Mouse (Mus musculus) stomach, postnatal 0 days (tissue): Measurements from ENCODE around the gene Ubald1. TPM values are rescaled to one million over a fixed set of nuclear protein-coding genes. Genes with fewer than 3 reads are reported as not detected.

Source experiments
- ATAC-seq: fragments of 200-750 bp; cut with Nextera tagmentation; 2 replicates; pipeline ENCODE4 v1.8.0; 2017; ENCODE audit not compliant: low FRiP score, low TSS enrichment
- DNase-seq: peaks from one replicate; pipeline ENCODE4 v3.0.0-alpha.2; 2016; ENCODE audit warnings: low spot score
- H3K27ac ChIP-seq: fragments of 300-500 bp; sonication (generic); replicated peaks from 2 replicates; pipeline ENCODE4 v1.5.1; 2014; ENCODE audit warnings: mild to moderate bottlenecking, control low read depth
- H3K27me3 ChIP-seq: fragments of 300-500 bp; sonication (generic); 2 replicates; pipeline ENCODE4 v1.6.1; 2014; ENCODE audit warnings: low read length; ENCODE audit not compliant: control insufficient read depth, insufficient read depth
- H3K36me3 ChIP-seq: fragments of 300-500 bp; sonication (generic); 2 replicates; pipeline ENCODE4 v1.6.1; 2014; ENCODE audit warnings: low read length, mixed read lengths; ENCODE audit not compliant: control insufficient read depth, insufficient read depth
- H3K4me1 ChIP-seq: fragments of 300-500 bp; sonication (generic); replicated peaks from 2 replicates; pipeline ENCODE4 v1.6.1; 2014; ENCODE audit warnings: antibody characterized with exemption; ENCODE audit not compliant: control insufficient read depth, insufficient read depth
- H3K4me2 ChIP-seq: fragments of 300-500 bp; sonication (generic); replicated peaks from 2 replicates; pipeline ENCODE4 v1.6.1; 2014; ENCODE audit warnings: low read depth, mild to moderate bottlenecking, control low read depth, moderate library complexity
- H3K4me3 ChIP-seq: fragments of 300-500 bp; sonication (generic); 2 replicates; pipeline ENCODE4 v1.5.1; 2014; ENCODE audit warnings: low read depth, low read length, control low read depth
- H3K9ac ChIP-seq: fragments of 300-500 bp; sonication (generic); 2 replicates; pipeline ENCODE4 v1.6.1; 2014; ENCODE audit warnings: mild to moderate bottlenecking, low read length, control low read depth, mixed read lengths
- H3K9me3 ChIP-seq: fragments of 300-500 bp; sonication (generic); 2 replicates; pipeline ENCODE4 v1.6.1; 2016; ENCODE audit warnings: low read length; ENCODE audit not compliant: control insufficient read depth
- CTCF ChIP-seq: IDR thresholded peaks from 2 replicates; pipeline ENCODE4 v1.5.1; 2016; ENCODE audit warnings: antibody characterized with exemption, low read depth, mild to moderate bottlenecking, moderate library complexity
- EP300 ChIP-seq: optimal IDR thresholded peaks from 2 replicates; pipeline ENCODE3; 2016; ENCODE audit warnings: antibody characterized with exemption
- WGBS: fragments of 180-500 bp; shearing (Covaris S2); extraction: QIAGEN DNeasy Blood & Tissue Kit; methylation state at CpG from one replicate; pipeline ENCODE4 v1.1.7; 2014; 5-methylcytosine and 5-hydroxymethylcytosine counted together
- polyA plus RNA-seq: library from polyadenylated mRNA; unstranded; fragments of >200 nt; fragmentation: Nextera tagmentation; extraction: Ambion mirVana; gene quantifications from 2 replicates; pipeline ENCODE4 v1.2.1, GENCODE M21; 2015

Ubald1 gene
- polyA plus RNA-seq, 1 experiment from 2014 or later, result 32.1 TPM

DNA sequence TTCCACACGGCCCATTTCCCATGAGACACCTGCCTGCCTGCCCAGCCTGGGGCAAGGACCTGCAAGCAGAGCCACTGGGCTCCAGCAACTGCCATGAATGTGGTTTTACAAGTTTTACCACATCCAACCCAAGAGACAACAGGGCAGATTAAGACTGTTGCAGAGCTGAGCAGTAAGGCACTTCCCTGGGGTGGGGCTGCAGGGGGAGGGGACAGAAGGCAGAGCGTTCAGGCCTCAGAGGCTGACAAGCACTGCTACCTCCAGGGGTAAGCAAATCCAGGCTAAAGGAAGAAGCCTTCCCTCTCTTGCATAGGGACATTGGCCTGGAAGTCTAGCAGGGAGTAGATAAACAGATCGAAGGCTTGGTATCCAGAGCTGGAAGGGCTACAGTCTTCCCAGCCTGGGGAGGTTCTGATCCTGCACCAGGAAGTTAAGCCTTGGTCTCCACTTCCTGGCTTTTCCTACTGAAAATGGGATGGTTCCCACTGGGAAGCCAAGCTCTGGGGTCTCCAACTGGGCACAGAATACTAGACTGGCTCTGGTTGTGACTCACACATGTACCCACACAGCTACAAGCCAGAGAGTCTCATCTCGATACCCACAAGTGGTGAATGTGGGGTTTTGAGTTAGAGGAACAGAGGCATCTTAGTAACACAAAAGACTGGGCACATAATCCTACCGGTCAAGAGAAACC lies 1.8 kb downstream of the Ubald1 start:
- H3K27me3 ChIP-seq, result no peaks in the 10 kb centered on the region
- H3K27ac ChIP-seq, result peak overlapping the region; percentile 99
- H3K9ac ChIP-seq, result peak overlapping the region; percentile 92
- peak; percentile 76 for TF ChIP-seq EP300
- no peak for TF ChIP-seq CTCF
- peaks cover 2% of the 10 kb centered on the region; the same call in 1 of the 2 replicates for H3K36me3 ChIP-seq
- H3K9me3 ChIP-seq, result no peaks in the 10 kb centered on the region
- DNase-seq (peak; percentile 80), ATAC-seq (peak; percentile 7; the same call in 1 of the 2 replicates)
- peak overlapping the region; percentile 89 for H3K4me3 ChIP-seq
- peak overlapping the region; percentile 89 for H3K4me2 ChIP-seq
- H3K4me1 ChIP-seq, result peaks cover 7% of the 10 kb centered on the region
- 7% methylated on average over 5 of the region's 5 CpGs for WGBS

DNA sequence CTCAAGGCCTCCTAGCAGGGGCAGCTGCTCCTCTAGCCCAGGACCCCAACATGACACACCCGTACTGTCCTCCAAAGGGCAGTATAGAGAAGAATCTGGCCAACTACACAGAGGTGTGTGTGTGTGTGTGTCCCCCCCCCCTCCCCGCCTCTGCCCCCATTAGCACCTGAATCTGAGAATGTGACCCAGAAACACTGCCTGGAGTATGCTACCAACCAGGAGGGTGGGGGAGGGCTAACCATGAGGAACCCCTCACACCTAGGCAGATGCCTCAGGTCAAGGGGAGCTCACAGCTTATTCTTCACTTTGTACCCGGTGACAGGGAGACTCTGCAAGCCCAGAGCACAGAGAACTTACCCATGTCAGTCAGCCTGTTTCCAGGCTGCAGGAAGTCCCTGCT lies 2.4 kb downstream of the Ubald1 start:
- Histone ChIP-seq H3K27me3 (no peaks in the 10 kb centered on the region), H3K36me3 (peaks cover 2% of the 10 kb centered on the region; the same call in 1 of the 2 replicates), H3K9me3 (no peaks in the 10 kb centered on the region), H3K4me2 (peak overlapping the region; percentile 89), H3K4me1 (peaks cover 7% of the 10 kb centered on the region), H3K27ac (peak overlapping the region; percentile 99), H3K4me3 (peak overlapping the region; percentile 89), H3K9ac (peak overlapping the region; percentile 92)
- no peak for TF ChIP-seq CTCF
- DNase-seq (no peak), ATAC-seq (no peak)
- 46% methylated on average over 3 of the region's 3 CpGs for WGBS

DNA sequence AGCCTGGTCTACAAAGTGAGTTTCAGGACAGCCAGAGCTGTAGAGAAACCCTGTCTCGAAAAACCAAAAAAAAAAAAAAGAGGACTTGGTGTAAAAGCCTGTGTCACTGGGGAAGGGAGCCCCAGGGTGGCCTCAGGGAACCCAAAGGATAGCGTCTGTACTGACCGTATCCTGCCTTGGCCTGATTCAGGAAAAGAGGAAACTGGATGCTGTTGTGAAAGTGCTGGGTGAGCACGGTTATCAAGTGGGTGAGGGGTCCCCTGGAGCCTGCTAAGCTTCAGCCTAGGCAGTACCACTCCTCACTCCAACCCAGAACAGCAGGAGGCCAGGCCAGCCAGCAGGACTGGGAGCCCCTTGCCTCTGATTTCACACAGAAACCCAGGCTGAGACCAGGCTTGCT lies 2.9 kb downstream of the Ubald1 start:
- Histone ChIP-seq H3K27me3 (no peaks in the 10 kb centered on the region), H3K27ac (peak overlapping the region; percentile 99; the same call in 1 of the 2 replicates), H3K36me3 (peaks cover 2% of the 10 kb centered on the region; the same call in 1 of the 2 replicates), H3K9me3 (no peaks in the 10 kb centered on the region), H3K4me1 (peaks cover 7% of the 10 kb centered on the region), H3K4me2 (peak overlapping the region; percentile 89; the same call in 1 of the 2 replicates), H3K9ac (peak overlapping the region; percentile 92), H3K4me3 (no peak overlapping the region)
- WGBS, result 72% methylated on average over 4 of the region's 4 CpGs
- no peak for TF ChIP-seq EP300
- no peak for TF ChIP-seq CTCF
- DNase-seq (no peak), ATAC-seq (no peak)

DNA sequence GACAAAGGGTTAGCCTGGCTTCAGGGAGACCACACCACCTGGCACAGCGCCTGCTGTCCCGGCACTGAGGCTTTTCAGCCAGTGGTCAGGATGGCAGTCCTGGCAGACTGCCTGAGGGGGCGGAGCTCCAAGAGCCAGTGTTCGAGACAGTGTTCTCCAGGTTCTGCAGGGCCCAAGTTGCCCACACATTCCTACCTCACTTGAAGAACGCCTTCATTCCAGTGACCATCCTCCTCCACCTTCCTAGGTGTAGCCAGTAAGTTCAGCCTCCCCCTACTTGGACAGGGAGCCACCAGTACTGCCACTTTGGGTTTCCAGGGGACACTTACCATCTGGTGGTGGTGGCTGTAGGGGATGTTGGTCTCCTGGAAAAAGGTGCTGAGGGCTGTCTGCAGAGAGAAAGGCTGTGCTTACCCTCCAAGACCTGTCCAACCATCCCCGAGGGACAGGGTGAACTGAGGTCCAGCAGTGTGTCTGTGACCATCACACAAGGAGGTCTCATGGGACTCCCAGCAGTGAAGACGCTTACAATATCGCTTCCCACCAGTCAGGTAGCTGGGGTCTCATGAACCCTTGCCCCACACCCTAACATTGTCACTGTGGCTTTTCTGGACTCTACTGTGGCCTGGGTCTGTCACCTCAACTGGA lies 4.0 kb downstream of the Ubald1 start:
- ATAC-seq, result no peak
- Histone ChIP-seq H3K4me3 (no peak overlapping the region), H3K36me3 (peaks cover 2% of the 10 kb centered on the region; the same call in 1 of the 2 replicates), H3K4me2 (no peak overlapping the region), H3K9me3 (no peaks in the 10 kb centered on the region), H3K27me3 (no peaks in the 10 kb centered on the region), H3K4me1 (peaks cover 7% of the 10 kb centered on the region), H3K9ac (no peak overlapping the region), H3K27ac (0 out of 2 replicates have a peak overlapping the region, but pooled peaks have one; percentile 4)
- peak; percentile 67 for DNase-seq
- 61% methylated on average over 8 of the region's 8 CpGs for WGBS
- TF ChIP-seq CTCF (no peak), EP300 (no peak)

DNA sequence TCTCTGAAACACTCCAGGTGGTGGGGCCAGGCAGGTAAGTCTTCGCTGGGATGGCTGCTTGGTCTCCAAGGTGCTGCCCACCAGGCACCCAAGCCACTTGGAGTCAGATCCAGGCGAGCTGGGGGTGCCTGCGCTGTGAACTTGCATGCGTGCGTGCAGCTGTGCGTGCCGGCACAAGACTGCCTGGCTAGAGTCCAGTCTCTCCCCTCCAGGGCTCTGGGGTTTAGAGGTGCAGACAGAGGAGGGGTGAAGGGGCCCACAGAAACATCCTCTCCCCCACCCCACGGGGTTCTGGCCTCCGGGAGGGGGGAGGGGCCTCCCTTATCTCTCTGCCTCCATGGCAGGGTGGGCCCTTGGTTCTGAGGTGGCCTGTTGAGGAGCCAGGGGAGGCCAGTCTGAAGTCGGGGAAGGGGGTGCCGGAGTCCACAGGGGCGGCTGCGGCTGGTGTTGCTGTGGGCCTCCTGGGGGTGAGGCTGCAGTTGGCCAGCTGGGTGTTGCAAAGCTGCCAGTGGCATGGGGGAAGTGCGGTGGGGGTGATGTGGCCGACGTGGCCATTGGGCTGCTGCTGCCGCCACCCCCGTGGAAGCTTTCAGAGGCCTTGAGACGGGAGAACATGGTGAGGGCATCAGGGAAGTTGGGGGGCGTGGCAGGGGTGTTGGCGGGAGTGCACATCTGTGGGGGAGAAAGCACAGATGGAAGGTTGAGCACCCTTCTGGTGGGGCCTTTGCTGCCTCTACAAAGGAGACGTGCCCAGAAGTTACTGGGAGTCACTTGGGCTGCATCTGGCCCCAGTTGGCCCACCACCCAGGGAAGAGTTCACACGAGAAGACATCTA lies 4.7 kb downstream of the Ubald1 start:
- Histone ChIP-seq H3K27ac (no peak overlapping the region), H3K27me3 (no peaks in the 10 kb centered on the region), H3K9ac (no peak overlapping the region), H3K4me2 (no peak overlapping the region), H3K4me3 (no peak overlapping the region), H3K4me1 (peaks cover 7% of the 10 kb centered on the region), H3K36me3 (peaks cover 2% of the 10 kb centered on the region; the same call in 1 of the 2 replicates), H3K9me3 (no peaks in the 10 kb centered on the region)
- TF ChIP-seq EP300 (no peak), CTCF (no peak)
- DNase-seq (no peak), ATAC-seq (no peak)
- whole genome bisulfite sequencing, result 65% methylated on average over 23 of the region's 23 CpGs
